Mouse (Mus musculus) cortical plate, adult 2 months (tissue): Measurements from ENCODE around the gene Kif16b. TPM values are rescaled to one million over a fixed set of nuclear protein-coding genes. Genes with fewer than 3 reads are reported as not detected.

ENCODE experiments used
- H3K27ac ChIP-seq: fragments of 200-500 bp; 2 replicates; pipeline ENCODE4 v1.5.1; 2012; ENCODE audit warnings: low read length, control low read depth, inconsistent platforms; ENCODE audit not compliant: insufficient read depth
- H3K4me1 ChIP-seq: fragments of 200-500 bp; 2 replicates; pipeline ENCODE4 v1.6.1; 2011; ENCODE audit warnings: low read length; ENCODE audit not compliant: control insufficient read depth, insufficient read depth
- H3K4me3 ChIP-seq: fragments of 200-500 bp; 2 replicates; pipeline ENCODE4 v1.5.1; 2011; ENCODE audit warnings: mild to moderate bottlenecking, low read length, control low read depth; ENCODE audit not compliant: insufficient read depth
- CTCF ChIP-seq: fragments of 200-500 bp; IDR thresholded peaks from 2 replicates; pipeline ENCODE4 v1.5.1; 2011; ENCODE audit warnings: mild to moderate bottlenecking, control low read depth, low read length; ENCODE audit not compliant: insufficient read depth; ENCODE audit errors: extremely low read depth
- POLR2A ChIP-seq: fragments of 200-500 bp; IDR thresholded peaks from 2 replicates; pipeline ENCODE4 v1.6.1; 2011; ENCODE audit warnings: mild to moderate bottlenecking, low read length, control low read depth; ENCODE audit not compliant: insufficient read depth; ENCODE audit errors: extremely low read depth
- polyA plus RNA-seq: library from polyadenylated mRNA; depleted of rRNA; stranded (reverse); fragments of >200 nt; gene quantifications from 2 replicates; pipeline ENCODE4 v1.2.3, GENCODE M21; 2012

The Kif16b gene
- polyA plus RNA-seq, 1 experiment: 8.1 TPM

- Histone ChIP-seq H3K4me3 (no peak overlapping the region), H3K4me1 (peaks cover 2% of the 10 kb centered on the region; the same call in 1 of the 2 replicates), H3K27ac (no peak overlapping the region)
- TF ChIP-seq CTCF (no peak), POLR2A (no peak)
Measured at GRCm38 (mm10) chr2:142629523-142630312, 271.6 kb downstream of the Kif16b start.

GRCm38 (mm10) chr2:142625756-142626155 is 275.6 kb downstream of the Kif16b start:
- H3K4me3 ChIP-seq: no peak overlapping the region
- no peak overlapping the region for H3K27ac ChIP-seq
- H3K4me1 ChIP-seq: peaks cover 2% of the 10 kb centered on the region; the same call in 1 of the 2 replicates
- TF ChIP-seq CTCF (no peak), POLR2A (no peak)

- Histone ChIP-seq H3K27ac (no peak overlapping the region), H3K4me3 (no peak overlapping the region), H3K4me1 (peaks cover 2% of the 10 kb centered on the region; the same call in 1 of the 2 replicates)
- no peak for TF ChIP-seq POLR2A
- no peak for TF ChIP-seq CTCF
Measured at GRCm38 (mm10) chr2:142625101-142625500, 276.2 kb downstream of the Kif16b start.

GRCm38 (mm10) chr2:142624254-142624653 is 277.1 kb downstream of the Kif16b start:
- Histone ChIP-seq H3K4me3 (no peak overlapping the region), H3K4me1 (peaks cover 2% of the 10 kb centered on the region; the same call in 1 of the 2 replicates), H3K27ac (no peak overlapping the region)
- TF ChIP-seq CTCF (no peak), POLR2A (no peak)

GRCm38 (mm10) chr2:142621152-142621551 is 280.2 kb downstream of the Kif16b start:
- Histone ChIP-seq H3K4me1 (peaks cover 2% of the 10 kb centered on the region; the same call in 1 of the 2 replicates), H3K27ac (no peak overlapping the region)
- TF ChIP-seq CTCF (no peak), POLR2A (no peak)

GRCm38 (mm10) chr2:142619926-142620325 is 281.4 kb downstream of the Kif16b start:
- Histone ChIP-seq H3K27ac (no peak overlapping the region), H3K4me3 (no peak overlapping the region), H3K4me1 (no peaks in the 10 kb centered on the region)
- no peak for TF ChIP-seq CTCF
- no peak for TF ChIP-seq POLR2A

More at GRCm38 (mm10) chr2:142621152-142621551, 280.2 kb downstream of the Kif16b start:
- no peak overlapping the region for H3K4me3 ChIP-seq

GRCm38 (mm10) chr2:142614535-142614934 is 286.8 kb downstream of the Kif16b start:
- Histone ChIP-seq H3K4me3 (no peak overlapping the region), H3K4me1 (no peaks in the 10 kb centered on the region), H3K27ac (no peak overlapping the region)
- TF ChIP-seq POLR2A (no peak), CTCF (no peak)

- Histone ChIP-seq H3K4me1 (no peaks in the 10 kb centered on the region), H3K27ac (no peak overlapping the region), H3K4me3 (no peak overlapping the region)
- TF ChIP-seq POLR2A: no peak
- no peak for TF ChIP-seq CTCF
Measured at GRCm38 (mm10) chr2:142612359-142612953, 288.9 kb downstream of the Kif16b start.

- TF ChIP-seq CTCF: peak; percentile 67
- no peak for TF ChIP-seq POLR2A
- no peaks in the 10 kb centered on the region for H3K4me1 ChIP-seq
- no peak overlapping the region for H3K4me3 ChIP-seq
- no peak overlapping the region for H3K27ac ChIP-seq
Measured at GRCm38 (mm10) chr2:142611113-142611512, 290.2 kb downstream of the Kif16b start.
